In genomic region chr7:127232622-127233367, GRCm38 (mm10) we compare ENCODE assay signal across 8 mouse cellular contexts. TPM values are rescaled to one million over a fixed set of nuclear protein-coding genes. Genes with fewer than 3 reads are reported as not detected.
DNase-seq lines count a peak whose midpoint lies in the region; ATAC-seq and TF ChIP-seq lines count a peak whose summit lies in the region.

Gene Zfp553 (plus strand): TSS chr7:127233061.
Gene Sept1 (minus strand): TSS chr7:127233130.

- TF ChIP-seq EP300 in stomach, postnatal 0 days (optimal IDR thresholded peaks at IDR 0.05) = peak; percentile 53

- peak within 1 kb of the TSS; percentile 86 for H3K4me2 ChIP-seq in forebrain, embryonic 12.5 days
- peak within 1 kb of the TSS; percentile 92 for H3K4me2 ChIP-seq in heart, embryonic 16.5 days (ENCODE audit: low read depth, low read length)
- peak within 1 kb of the TSS; percentile 76 for H3K4me2 ChIP-seq in liver, embryonic 16.5 days (ENCODE audit: low read depth, low read length)
- H3K4me2 ChIP-seq in neural tube, embryonic 11.5 days (ENCODE audit: low read depth) = peak within 1 kb of the TSS; percentile 82
- H3K4me2 ChIP-seq in stomach, postnatal 0 days (replicated peaks; ENCODE audit: low read depth) = peak within 1 kb of the TSS; percentile 79

- no peaks in the 10 kb centered on the region for H3K27me3 ChIP-seq in E14TG2a.4 (ENCODE audit: insufficient read depth, low read length)
- no peaks in the 10 kb centered on the region for H3K27me3 ChIP-seq in forebrain, embryonic 12.5 days
- no peaks in the 10 kb centered on the region for H3K27me3 ChIP-seq in heart, embryonic 16.5 days (ENCODE audit: control insufficient read depth, insufficient read depth, low read length)
- H3K27me3 ChIP-seq in liver, embryonic 16.5 days (ENCODE audit: control insufficient read depth, insufficient read depth, low read depth, low read length) = no peaks in the 10 kb centered on the region
- no peaks in the 10 kb centered on the region for H3K27me3 ChIP-seq in neural tube, embryonic 11.5 days (ENCODE audit: control insufficient read depth, insufficient read depth, low read length)
- H3K27me3 ChIP-seq in stomach, postnatal 0 days (ENCODE audit: control insufficient read depth, insufficient read depth, low read length) = no peaks in the 10 kb centered on the region

- peaks cover 65% of the 10 kb centered on the region for H3K4me1 ChIP-seq in E14TG2a.4 (replicated peaks; ENCODE audit: low read depth, low read length)
- H3K4me1 ChIP-seq in forebrain, embryonic 12.5 days = peaks cover 33% of the 10 kb centered on the region
- H3K4me1 ChIP-seq in heart, embryonic 16.5 days (ENCODE audit: control insufficient read depth, insufficient read depth, low read length) = peaks cover 24% of the 10 kb centered on the region
- H3K4me1 ChIP-seq in liver, embryonic 16.5 days (ENCODE audit: control insufficient read depth, low read depth, low read length) = peaks cover 22% of the 10 kb centered on the region
- H3K4me1 ChIP-seq in neural tube, embryonic 11.5 days (ENCODE audit: control insufficient read depth, insufficient read depth, low read length) = peaks cover 21% of the 10 kb centered on the region
- no peaks in the 10 kb centered on the region for H3K4me1 ChIP-seq in stomach, postnatal 0 days (replicated peaks; ENCODE audit: control insufficient read depth, insufficient read depth)

- ATAC-seq in forebrain, embryonic 12.5 days (ENCODE audit: low FRiP score) = peak; percentile 94
- peak; percentile 87 for ATAC-seq in heart, embryonic 16.5 days (replicated peaks; ENCODE audit: extremely low read depth, insufficient read depth, low FRiP score)
- ATAC-seq in liver, embryonic 16.5 days (ENCODE audit: low read depth) = peak; percentile 84
- peak; percentile 86 for ATAC-seq in neural tube, embryonic 11.5 days (ENCODE audit: insufficient read depth, low FRiP score, low TSS enrichment)
- ATAC-seq in stomach, postnatal 0 days (ENCODE audit: low FRiP score, low TSS enrichment) = peak; percentile 90

- H3K9me3 ChIP-seq in E14TG2a.4 (ENCODE audit: low read length) = peaks cover 41% of the 10 kb centered on the region
- no peaks in the 10 kb centered on the region for H3K9me3 ChIP-seq in forebrain, embryonic 12.5 days
- no peaks in the 10 kb centered on the region for H3K9me3 ChIP-seq in heart, embryonic 16.5 days (replicated peaks; ENCODE audit: control insufficient read depth, low read length)
- H3K9me3 ChIP-seq in liver, embryonic 16.5 days (replicated peaks; ENCODE audit: control insufficient read depth, low read length) = no peaks in the 10 kb centered on the region
- H3K9me3 ChIP-seq in neural tube, embryonic 11.5 days (ENCODE audit: control insufficient read depth, low read length) = no peaks in the 10 kb centered on the region
- no peaks in the 10 kb centered on the region for H3K9me3 ChIP-seq in stomach, postnatal 0 days (ENCODE audit: control insufficient read depth, low read length)

- peaks cover 64% of the 10 kb centered on the region for H3K36me3 ChIP-seq in E14TG2a.4 (ENCODE audit: insufficient read depth, low read length)
- peaks cover 56% of the 10 kb centered on the region for H3K36me3 ChIP-seq in forebrain, embryonic 12.5 days (replicated peaks)
- peaks cover 31% of the 10 kb centered on the region for H3K36me3 ChIP-seq in heart, embryonic 16.5 days (ENCODE audit: control insufficient read depth, insufficient read depth)
- peaks cover 18% of the 10 kb centered on the region for H3K36me3 ChIP-seq in liver, embryonic 16.5 days (ENCODE audit: control insufficient read depth, insufficient read depth)
- peaks cover 31% of the 10 kb centered on the region for H3K36me3 ChIP-seq in neural tube, embryonic 11.5 days (ENCODE audit: control insufficient read depth, insufficient read depth, low read length)
- peaks cover 22% of the 10 kb centered on the region for H3K36me3 ChIP-seq in stomach, postnatal 0 days (ENCODE audit: control insufficient read depth, insufficient read depth, low read length)

- H3K4me3 ChIP-seq in E14TG2a.4 (replicated peaks; ENCODE audit: low read length) = peak within 1 kb of the TSS; percentile 95
- peak within 1 kb of the TSS; percentile 97 for H3K4me3 ChIP-seq in forebrain, embryonic 12.5 days (replicated peaks)
- H3K4me3 ChIP-seq in heart, embryonic 16.5 days (ENCODE audit: low read length) = peak within 1 kb of the TSS; percentile 96
- peak within 1 kb of the TSS; percentile 92 for H3K4me3 ChIP-seq in liver, embryonic 16.5 days (ENCODE audit: low read depth, low read length)
- H3K4me3 ChIP-seq in neural tube, embryonic 11.5 days (ENCODE audit: low read depth, low read length) = peak within 1 kb of the TSS; percentile 94
- H3K4me3 ChIP-seq in stomach, postnatal 0 days (ENCODE audit: low read depth, low read length) = peak within 1 kb of the TSS; percentile 80

- H3K9ac ChIP-seq in forebrain, embryonic 12.5 days = peak within 1 kb of the TSS; percentile 99
- H3K9ac ChIP-seq in heart, embryonic 16.5 days (ENCODE audit: low read length) = peak within 1 kb of the TSS; percentile 94
- peak within 1 kb of the TSS; percentile 95 for H3K9ac ChIP-seq in liver, embryonic 16.5 days (ENCODE audit: low read depth, low read length)
- H3K9ac ChIP-seq in neural tube, embryonic 11.5 days (ENCODE audit: low read length) = peak within 1 kb of the TSS; percentile 95
- peak within 1 kb of the TSS; percentile 87 for H3K9ac ChIP-seq in stomach, postnatal 0 days (ENCODE audit: low read length)

- no peak for TF ChIP-seq CTCF in E14TG2a.4 (conservative IDR thresholded peaks at IDR 0.05; ENCODE audit: low read length)
- TF ChIP-seq CTCF in stomach, postnatal 0 days (IDR thresholded peaks at IDR 0.05; ENCODE audit: low read depth) = peak; percentile 25; the same call in 1 of the 2 replicates

- H3K27ac ChIP-seq in forebrain, embryonic 12.5 days = peak within 1 kb of the TSS; percentile 100
- H3K27ac ChIP-seq in heart, embryonic 16.5 days (ENCODE audit: low read length) = peak within 1 kb of the TSS; percentile 99
- H3K27ac ChIP-seq in liver, embryonic 16.5 days (ENCODE audit: low read length) = peak within 1 kb of the TSS; percentile 91
- H3K27ac ChIP-seq in neural tube, embryonic 11.5 days (ENCODE audit: low read depth, low read length) = peak within 1 kb of the TSS; percentile 98
- peak within 1 kb of the TSS; percentile 96 for H3K27ac ChIP-seq in stomach, postnatal 0 days (replicated peaks)

- WGBS in forebrain, embryonic 12.5 days = under 1% methylated on average over 63 of the region's 64 CpGs
- WGBS in heart, embryonic 16.5 days = under 1% methylated on average over 64 of the region's 64 CpGs
- WGBS in liver, embryonic 16.5 days (ENCODE audit: insufficient replicate concordance) = under 1% methylated on average over 64 of the region's 64 CpGs
- WGBS in neural tube, embryonic 11.5 days = under 1% methylated on average over 64 of the region's 64 CpGs
- WGBS in stomach, postnatal 0 days = under 1% methylated on average over 64 of the region's 64 CpGs

- DNase-seq in c-Kit-positive CD71-positive TER-119-positive erythroid progenitor cells, embryonic 14.5 days (ENCODE audit: low spot score) = peak; percentile 69
- peak; percentile 86 to 94 for DNase-seq in kidney, postnatal 25 days
- DNase-seq in neural tube, embryonic 11.5 days (ENCODE audit: low spot score) = peak; percentile 95
- peak; percentile 93 for DNase-seq in stomach, postnatal 0 days (ENCODE audit: low spot score)

RNA-seq across cellular contexts. Expression of gene Zfp553, which starts in this region (rescaled TPM):
- 77.6 and 80.2 TPM in 2 replicates for polyA plus RNA-seq in forebrain, embryonic 12.5 days (2016; fragmentation: Nextera tagmentation; extraction: Ambion mirVana)
- polyA plus RNA-seq in heart, embryonic 16.5 days (2015; fragmentation: Nextera tagmentation; extraction: Ambion mirVana) = 21.0 and 21.9 TPM in 2 replicates
- 5.7 and 5.9 TPM in 2 replicates for polyA plus RNA-seq in liver, embryonic 16.5 days (2015; fragmentation: Nextera tagmentation; extraction: Ambion mirVana)
- 28.7 and 31.4 TPM in 2 replicates for polyA plus RNA-seq in neural tube, embryonic 11.5 days (2014; fragmentation: Nextera tagmentation; extraction: Ambion mirVana)
- polyA plus RNA-seq in stomach, postnatal 0 days (2015; fragmentation: Nextera tagmentation; extraction: Ambion mirVana) = 11.4 and 12.2 TPM in 2 replicates

RNA-seq across cellular contexts. Expression of gene Sept1, which starts in this region (rescaled TPM):
- polyA plus RNA-seq in forebrain, embryonic 12.5 days (2016; fragmentation: Nextera tagmentation; extraction: Ambion mirVana) = 42.6 and 43.4 TPM in 2 replicates
- 35.1 and 57.5 TPM in 2 replicates for polyA plus RNA-seq in heart, embryonic 16.5 days (2015; fragmentation: Nextera tagmentation; extraction: Ambion mirVana)
- polyA plus RNA-seq in liver, embryonic 16.5 days (2015; fragmentation: Nextera tagmentation; extraction: Ambion mirVana) = 10.1 and 11.1 TPM in 2 replicates
- 19.6 and 22.0 TPM in 2 replicates for polyA plus RNA-seq in neural tube, embryonic 11.5 days (2014; fragmentation: Nextera tagmentation; extraction: Ambion mirVana)
- 7.0 and 7.9 TPM in 2 replicates for polyA plus RNA-seq in stomach, postnatal 0 days (2015; fragmentation: Nextera tagmentation; extraction: Ambion mirVana)

Comparison
In these comparisons a context has a peak if more than half of its experiments do, and no peak if none do; other contexts are left out.
1. Peak in every context shown above with its lines: DNase-seq, ATAC-seq, H3K4me3 ChIP-seq and H3K27ac ChIP-seq.